Mouse (Mus musculus): Measurements from ENCODE around the gene Gm3149. TPM values are rescaled to one million over a fixed set of nuclear protein-coding genes. Genes with fewer than 3 reads are reported as not detected.
"Not testable (repeated sequence)": the region's sequence is repeated elsewhere in the genome, so short reads cannot be mapped to it uniquely, and the experiment has no call there.

Gm3149 gene
- total RNA-seq (2021), result not detected
- long read RNA-seq, experiment 1, result 0 reads
- long read RNA-seq, experiment 2, result 0 reads

DNA sequence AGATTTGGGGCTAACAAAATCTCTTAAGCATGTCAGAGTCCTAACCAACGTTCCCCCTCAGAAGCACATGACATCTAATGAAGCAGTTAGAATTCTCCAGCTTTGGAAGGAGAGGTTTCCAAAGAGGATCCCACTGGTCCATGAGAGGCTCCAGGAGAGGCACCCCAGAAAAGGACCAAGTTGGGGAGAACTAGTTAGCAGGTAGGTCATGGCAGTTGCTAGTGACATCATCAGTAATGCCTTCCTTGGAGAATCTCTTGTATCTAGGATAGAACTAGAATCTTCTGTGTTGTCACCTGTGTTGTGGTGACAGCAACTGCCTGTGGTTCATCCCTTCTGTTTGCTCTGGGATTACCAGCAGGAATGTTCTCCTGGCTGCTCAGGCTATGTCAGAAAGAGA lies at the start of gene Gm3149:
Gm3149 (plus strand) TSS at position 301 of the 400 bp plus-strand sequence.
- DNase-seq, result not testable (repeated sequence)

DNA sequence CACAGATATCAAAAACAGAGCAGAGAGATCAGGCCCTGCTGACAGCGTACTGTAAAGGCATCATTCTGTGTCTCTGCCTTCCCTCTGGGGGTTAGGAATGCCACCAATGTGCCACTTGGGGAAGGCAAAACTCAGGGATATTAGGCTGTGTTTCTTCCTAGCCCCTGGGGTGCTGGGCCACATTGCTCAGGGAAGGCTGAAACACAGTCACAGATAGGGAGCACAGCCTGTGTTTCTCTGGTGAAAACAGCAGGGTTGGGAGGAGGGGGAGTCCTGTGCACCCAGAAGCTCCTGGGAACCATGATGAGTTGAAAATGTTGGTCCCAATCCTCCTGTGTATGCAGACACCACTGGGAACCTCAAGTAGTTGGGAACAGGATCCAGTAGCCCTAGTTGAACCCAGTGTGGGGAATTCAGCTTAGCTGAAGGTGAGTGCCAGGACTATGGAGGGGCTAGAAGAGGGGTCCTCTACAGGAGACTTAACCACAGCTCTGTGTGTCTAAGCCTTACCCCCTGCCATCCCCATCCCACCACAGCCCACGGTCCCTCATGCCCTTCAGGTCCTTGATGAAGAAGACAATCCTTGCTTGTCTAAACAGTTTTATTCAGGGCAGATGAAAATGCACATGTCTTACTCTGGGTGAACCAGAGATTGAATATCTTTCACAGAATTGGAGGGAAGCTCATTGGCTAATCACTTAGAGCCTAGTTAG lies 47.7 kb upstream of the Gm3149 start:
- DNase-seq, result not testable (repeated sequence)

DNA sequence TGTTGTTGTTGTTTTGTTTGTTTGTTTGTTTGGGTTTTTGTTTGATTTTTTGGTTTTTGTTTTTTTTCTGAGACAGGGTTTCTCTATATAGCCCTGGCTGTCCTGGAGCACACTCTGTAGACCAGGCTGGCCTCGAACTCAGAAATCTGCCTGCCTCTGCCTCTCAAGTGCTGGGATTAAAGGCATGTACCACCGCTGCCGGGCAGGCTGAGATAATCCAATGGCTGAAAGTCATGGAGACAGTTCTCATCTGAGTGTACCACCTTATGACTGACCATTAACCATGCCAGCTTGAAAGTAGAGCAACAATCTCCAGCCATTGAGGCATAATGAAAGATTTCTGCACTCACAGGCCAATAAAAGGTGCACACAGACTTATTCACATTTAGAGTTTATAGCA lies 37.3 kb upstream of the Gm3149 start:
- DNase-seq, result not testable (repeated sequence)

DNA sequence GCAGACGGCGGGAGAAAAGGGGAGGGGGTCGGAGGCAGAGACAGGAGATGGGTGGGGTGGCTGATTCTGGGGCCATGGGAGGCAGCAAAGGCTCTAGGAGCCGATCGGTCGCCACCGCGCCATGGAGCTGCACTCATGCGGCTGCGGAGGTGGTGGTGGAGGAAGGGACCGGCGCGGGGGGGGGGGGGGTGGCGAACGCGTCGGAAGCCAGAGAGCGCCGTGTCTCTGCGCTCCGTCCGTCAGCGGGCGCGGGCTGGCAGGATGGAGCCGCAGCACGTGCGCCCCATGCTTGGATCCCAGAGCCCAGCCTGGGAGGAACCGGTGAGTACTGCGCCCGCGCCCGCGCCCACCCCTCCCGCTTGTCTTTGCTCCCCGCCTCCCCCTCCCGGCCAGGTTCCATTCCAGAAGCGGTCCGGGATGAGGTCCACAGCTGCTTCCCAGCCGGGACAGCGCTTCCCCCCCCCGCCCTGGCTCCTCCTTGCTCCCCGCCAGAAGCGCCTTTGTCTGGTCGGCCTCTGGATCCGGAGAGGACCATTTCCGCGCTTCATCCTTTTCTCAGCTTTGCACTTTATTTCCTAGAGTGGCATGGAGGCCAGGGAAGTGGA lies 17.5 kb downstream of the Gm3149 start, which contains the start of gene 2610042L04Rik:
2610042L04Rik (plus strand) TSS at position 288 of the 605 bp plus-strand sequence.
- not testable (repeated sequence) for DNase-seq

DNA sequence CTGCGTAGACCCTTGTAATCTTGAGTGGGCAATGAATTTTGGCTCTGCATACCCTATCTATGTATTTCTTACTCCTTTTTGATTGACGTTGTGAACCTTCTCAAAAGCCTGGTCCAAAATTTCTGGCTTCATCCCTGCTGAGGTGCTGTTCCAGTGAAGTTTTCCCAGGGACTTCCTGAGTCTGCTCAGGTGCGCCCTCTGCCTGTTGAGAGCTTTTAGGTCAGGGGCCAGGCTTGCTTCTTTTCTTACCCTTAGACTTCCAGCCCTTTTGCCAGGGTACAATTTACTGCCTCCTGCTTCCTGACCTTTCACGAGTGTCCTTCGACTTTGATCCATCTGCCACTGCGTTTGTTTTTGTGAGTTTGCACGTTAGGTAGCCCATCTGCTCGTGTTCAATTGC lies 18.4 kb downstream of the Gm3149 start:
- DNase-seq, result not testable (repeated sequence)

DNA sequence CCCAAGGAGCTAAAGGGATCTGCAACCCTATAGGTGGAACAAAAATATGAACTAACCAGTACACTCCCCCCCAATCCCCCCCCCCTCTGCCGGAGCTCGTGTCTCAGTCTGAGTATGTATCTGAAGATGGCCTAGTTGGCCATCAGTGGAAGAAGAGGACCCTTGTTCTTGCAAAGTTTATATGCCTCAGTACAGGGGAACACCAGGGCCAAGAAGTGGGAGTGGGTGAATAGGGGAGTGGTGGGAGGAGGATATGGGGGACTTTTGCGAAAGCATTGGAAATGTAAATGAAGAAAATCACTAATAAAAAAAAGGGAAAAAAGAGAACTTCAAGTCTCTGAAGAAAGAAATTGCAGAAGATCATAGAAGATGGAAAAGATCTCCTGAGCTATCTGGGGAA lies 51.9 kb downstream of the Gm3149 start:
- DNase-seq, result not testable (repeated sequence)

- not testable (repeated sequence) for DNase-seq
Observed at GRCm38 (mm10) chr14:4369691-4370090, 52.6 kb downstream of the Gm3149 start.

Other genes starting within 250 kb of the Gm3149 start
- under 1 TPM in 1 of 2 experiments, not detected in 1; 0.36 TPM for gene Gm3115, start 233.2 kb upstream of the Gm3149 start, total RNA-seq (2021)
- 1 to 10 TPM; 2.0 to 2.1 TPM for gene Gm8108, start 206.8 kb upstream of the Gm3149 start, total RNA-seq (2021)
- not detected for gene Gm3127, start 152.3 kb upstream of the Gm3149 start, total RNA-seq (2021)
- not detected for gene Gm2974, start 134.7 kb upstream of the Gm3149 start, total RNA-seq (2021)
- not detected for gene Gm3138, start 67.7 kb upstream of the Gm3149 start, total RNA-seq (2021)
- under 1 TPM; 0.51 to 0.60 TPM for gene 2610042L04Rik, start 17.5 kb downstream of the Gm3149 start, total RNA-seq (2021)
- gene Gm3159, start 80.2 kb downstream of the Gm3149 start, total RNA-seq (2021), result not detected
- under 1 TPM; 0.27 to 0.70 TPM for gene Gm3164, start 98.2 kb downstream of the Gm3149 start, total RNA-seq (2021)
- 1 to 10 TPM in 1 of 2 experiments, not detected in 1; 4.0 TPM for gene Gm3173, start 113.7 kb downstream of the Gm3149 start, total RNA-seq (2021)
- gene Gm3182, start 164.5 kb downstream of the Gm3149 start, total RNA-seq (2021), result not detected
- gene Gm3047, start 238.1 kb downstream of the Gm3149 start, total RNA-seq (2021), result not detected

Measured in adrenal gland, postnatal 10 days (tissue).